ENCODE assay signal across 8 mouse cellular contexts in genomic region chr1:131079762-131080161, GRCm38 (mm10). TPM values are rescaled to one million over a fixed set of nuclear protein-coding genes. Genes with fewer than 3 reads are reported as not detected.
A peak's percentile ranks its signal among the peaks of the same experiment; 100 is the strongest.
DNase-seq lines count a peak whose midpoint lies in the region; ATAC-seq lines count a peak whose summit lies in the region.

No protein-coding gene starts in this region.

- WGBS in heart, embryonic 13.5 days: 55% methylated on average over 4 of the region's 4 CpGs
- WGBS in embryonic facial prominence, embryonic 12.5 days: 62% methylated on average over 4 of the region's 4 CpGs
- WGBS in midbrain, embryonic 11.5 days: 74% methylated on average over 4 of the region's 4 CpGs
- 75% methylated on average over 4 of the region's 4 CpGs for WGBS in kidney, embryonic 14.5 days

- H3K36me3 ChIP-seq in heart, embryonic 13.5 days: no peaks in the 10 kb centered on the region
- no peaks in the 10 kb centered on the region for H3K36me3 ChIP-seq in embryonic facial prominence, embryonic 12.5 days
- H3K36me3 ChIP-seq in midbrain, embryonic 11.5 days (ENCODE audit: control insufficient read depth, insufficient read depth, low read length): no peaks in the 10 kb centered on the region; the same call in 1 of the 2 replicates
- no peaks in the 10 kb centered on the region for H3K36me3 ChIP-seq in kidney, embryonic 14.5 days (ENCODE audit: control insufficient read depth, insufficient read depth, low read length)

- no peaks in the 10 kb centered on the region for H3K27me3 ChIP-seq in heart, embryonic 13.5 days (replicated peaks)
- H3K27me3 ChIP-seq in embryonic facial prominence, embryonic 12.5 days: no peaks in the 10 kb centered on the region
- H3K27me3 ChIP-seq in midbrain, embryonic 11.5 days (ENCODE audit: control insufficient read depth, insufficient read depth, low read length): no peaks in the 10 kb centered on the region
- H3K27me3 ChIP-seq in kidney, embryonic 14.5 days (ENCODE audit: control insufficient read depth, insufficient read depth, low read length): no peaks in the 10 kb centered on the region

- H3K9me3 ChIP-seq in heart, embryonic 13.5 days: no peaks in the 10 kb centered on the region
- no peaks in the 10 kb centered on the region for H3K9me3 ChIP-seq in embryonic facial prominence, embryonic 12.5 days
- no peaks in the 10 kb centered on the region; the same call in 1 of the 2 replicates for H3K9me3 ChIP-seq in midbrain, embryonic 11.5 days (ENCODE audit: control insufficient read depth, low read length)
- H3K9me3 ChIP-seq in kidney, embryonic 14.5 days (ENCODE audit: control insufficient read depth, low read length): no peaks in the 10 kb centered on the region

- no peak for ATAC-seq in heart, embryonic 13.5 days (ENCODE audit: extremely low read depth, insufficient number of reproducible peaks, low FRiP score, low TSS enrichment)
- no peak for ATAC-seq in embryonic facial prominence, embryonic 12.5 days (ENCODE audit: insufficient number of reproducible peaks, insufficient read depth, low FRiP score, low TSS enrichment)
- no peak for ATAC-seq in midbrain, embryonic 11.5 days (ENCODE audit: low FRiP score)
- ATAC-seq in kidney, embryonic 14.5 days (ENCODE audit: low FRiP score, low TSS enrichment): no peak

- peaks cover 99% of the 10 kb centered on the region for H3K4me1 ChIP-seq in heart, embryonic 13.5 days
- H3K4me1 ChIP-seq in embryonic facial prominence, embryonic 12.5 days: peaks cover 65% of the 10 kb centered on the region
- H3K4me1 ChIP-seq in midbrain, embryonic 11.5 days (ENCODE audit: control insufficient read depth, insufficient read depth, low read length): peaks cover 58% of the 10 kb centered on the region
- H3K4me1 ChIP-seq in kidney, embryonic 14.5 days (ENCODE audit: control insufficient read depth, insufficient read depth, low read length): peaks cover 50% of the 10 kb centered on the region

- H3K9ac ChIP-seq in heart, embryonic 13.5 days: peak overlapping the region; percentile 68; the same call in 1 of the 2 replicates
- H3K9ac ChIP-seq in embryonic facial prominence, embryonic 12.5 days: no peak overlapping the region
- H3K9ac ChIP-seq in midbrain, embryonic 11.5 days (ENCODE audit: low read length): no peak overlapping the region; the same call in 1 of the 2 replicates
- H3K9ac ChIP-seq in kidney, embryonic 14.5 days (ENCODE audit: low read depth, low read length): no peak overlapping the region

- intact Hi-C loops in heart, postnatal 10 days (cut with DNase I): loop anchor here (2.0 kb wide), 1 partner anchor 17 kb away; the partner anchor contains the start of gene Mapkapk2
- intact Hi-C loops in left cerebral cortex, postnatal 4 days (cut with DNase I): no loop called here

- H3K4me3 ChIP-seq in heart, embryonic 13.5 days: no peak overlapping the region
- no peak overlapping the region for H3K4me3 ChIP-seq in embryonic facial prominence, embryonic 12.5 days
- H3K4me3 ChIP-seq in midbrain, embryonic 11.5 days (ENCODE audit: low read depth, low read length): no peak overlapping the region
- no peak overlapping the region for H3K4me3 ChIP-seq in kidney, embryonic 14.5 days (ENCODE audit: low read length)

- DNase-seq in heart, postnatal 10 days: no peak
- peak; percentile 92 for DNase-seq in 416B (ENCODE audit: low read depth)
- peak; percentile 89 for DNase-seq in midbrain, embryonic 11.5 days (ENCODE audit: low spot score, missing footprints)
- DNase-seq in right cerebral cortex, adult 2 months (ENCODE audit: low spot score in 2 of 2): no peak
- DNase-seq in left cerebral cortex, postnatal 4 days: no peak

- H3K4me2 ChIP-seq in heart, embryonic 13.5 days: no peak overlapping the region
- H3K4me2 ChIP-seq in embryonic facial prominence, embryonic 12.5 days (replicated peaks): no peak overlapping the region
- no peak overlapping the region; the same call in 1 of the 2 replicates for H3K4me2 ChIP-seq in midbrain, embryonic 11.5 days
- H3K4me2 ChIP-seq in kidney, embryonic 14.5 days (replicated peaks; ENCODE audit: low read depth, low read length): no peak overlapping the region

- H3K27ac ChIP-seq in heart, embryonic 13.5 days (replicated peaks): peak overlapping the region; percentile 30; the same call in 1 of the 2 replicates
- peak overlapping the region; percentile 78; the same call in 1 of the 2 replicates for H3K27ac ChIP-seq in embryonic facial prominence, embryonic 12.5 days
- peak overlapping the region; percentile 97 for H3K27ac ChIP-seq in midbrain, embryonic 11.5 days (ENCODE audit: low read depth, low read length)
- H3K27ac ChIP-seq in kidney, embryonic 14.5 days (ENCODE audit: low read depth, low read length): no peak overlapping the region

RNA-seq across cellular contexts. Expression of gene Mapkapk2, which starts 17.9 kb away (rescaled TPM):
- 60.0 and 62.0 TPM in 2 replicates for polyA plus RNA-seq in heart, embryonic 13.5 days (2015; fragmentation: Nextera tagmentation; extraction: Ambion mirVana)
- total RNA-seq in heart, postnatal 10 days (2021): 100 to 1,000 TPM; 204 to 224 TPM
- polyA plus RNA-seq in embryonic facial prominence, embryonic 12.5 days (2016; fragmentation: Nextera tagmentation; extraction: Ambion mirVana): 62.3 and 63.1 TPM in 2 replicates
- polyA plus RNA-seq in midbrain, embryonic 11.5 days (2014; fragmentation: Nextera tagmentation; extraction: Ambion mirVana): 49.8 and 56.0 TPM in 2 replicates
- total RNA-seq in left cerebral cortex, postnatal 4 days (2021): 10 to 100 TPM; 32.1 to 35.4 TPM
- 59.9 and 62.8 TPM in 2 replicates for polyA plus RNA-seq in kidney, embryonic 14.5 days (2014; fragmentation: Nextera tagmentation; extraction: Ambion mirVana)

RNA-seq across cellular contexts. Expression of gene Dyrk3, which starts 58.4 kb away (rescaled TPM):
- polyA plus RNA-seq in heart, embryonic 13.5 days (2015; fragmentation: Nextera tagmentation; extraction: Ambion mirVana): 3.2 and 4.5 TPM in 2 replicates
- under 1 TPM; 0.32 to 0.91 TPM for total RNA-seq in heart, postnatal 10 days (2021)
- polyA plus RNA-seq in embryonic facial prominence, embryonic 12.5 days (2016; fragmentation: Nextera tagmentation; extraction: Ambion mirVana): 6.5 and 8.7 TPM in 2 replicates
- polyA plus RNA-seq in midbrain, embryonic 11.5 days (2014; fragmentation: Nextera tagmentation; extraction: Ambion mirVana): 17.2 and 23.4 TPM in 2 replicates
- 10 to 100 TPM; 15.8 to 16.9 TPM for total RNA-seq in left cerebral cortex, postnatal 4 days (2021)
- 6.0 and 6.3 TPM in 2 replicates for polyA plus RNA-seq in kidney, embryonic 14.5 days (2014; fragmentation: Nextera tagmentation; extraction: Ambion mirVana)

Comparison
In these comparisons a context has a peak if more than half of its experiments do, and no peak if none do; other contexts are left out.
1. DNase-seq: peak in 416B (single experiment) and midbrain, embryonic 11.5 days (single experiment); none in heart, postnatal 10 days (0 of 2), right cerebral cortex, adult 2 months (0 of 2) and left cerebral cortex, postnatal 4 days (single experiment).